Mouse (Mus musculus): ENCODE measurements around the gene Wnt4.

DNA sequence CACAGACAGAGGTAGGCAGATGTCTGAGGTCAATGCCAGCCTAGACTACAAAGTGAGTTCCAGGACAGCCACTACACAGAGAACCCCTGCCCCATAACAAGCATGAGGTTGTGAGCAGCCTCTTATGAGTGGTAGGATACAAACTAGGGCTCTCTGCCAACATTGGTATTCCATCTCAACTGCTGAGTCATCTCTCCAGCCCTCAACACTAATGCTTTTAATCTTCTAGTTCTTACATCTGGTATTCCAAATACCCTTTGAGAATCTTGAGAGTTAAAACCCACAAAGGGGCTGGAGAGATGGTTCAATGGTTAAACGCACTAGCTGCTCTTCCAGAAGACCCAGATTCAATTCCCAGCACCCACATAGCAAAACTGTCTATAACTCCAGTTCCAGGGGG lies 62.1 kb downstream of the Wnt4 start:
- no peak for TF ChIP-seq POLR2A (IDR thresholded peaks at IDR 0.05; ENCODE audit: insufficient read depth, low read depth, low read length)
- TF ChIP-seq CTCF (IDR thresholded peaks at IDR 0.05), result no peak
- no peak for TF ChIP-seq EP300 (IDR thresholded peaks at IDR 0.05; ENCODE audit: insufficient read depth, low read depth, low read length)
